Mouse (Mus musculus): Measurements from ENCODE around the gene Eps15. TPM values are rescaled to one million over a fixed set of nuclear protein-coding genes. Genes with fewer than 3 reads are reported as not detected.

Gene Eps15
- total and polyA plus RNA-seq, 2 experiments = 5.5 to 29.6 TPM

DNA sequence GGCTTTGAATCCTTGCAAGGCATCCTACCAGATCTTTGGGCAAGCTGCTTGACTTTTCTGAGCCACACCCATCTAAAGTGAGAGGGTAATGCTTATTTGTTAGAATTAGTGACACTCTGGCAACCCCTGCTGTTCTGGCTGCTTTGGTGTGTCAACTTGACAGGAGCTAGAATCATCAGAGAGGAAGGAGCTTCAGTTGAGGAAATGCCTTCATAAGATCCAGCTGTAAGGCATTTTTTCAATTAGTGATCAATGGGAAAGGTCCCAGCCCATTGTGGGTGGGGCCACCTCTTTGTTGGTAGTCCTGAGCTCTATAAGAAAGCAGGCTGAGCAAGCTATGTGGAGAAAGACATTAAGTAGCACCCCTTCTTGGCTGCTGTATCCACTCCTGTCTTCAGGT is 38.8 kb upstream of the Eps15 start:
- no peak for TF ChIP-seq POLR2A (IDR thresholded peaks at IDR 0.05; ENCODE audit: extremely low read depth, insufficient read depth, low read length)
- TF ChIP-seq CTCF (IDR thresholded peaks at IDR 0.05; ENCODE audit: low read depth, low read length) = no peak
- Histone ChIP-seq H3K4me3 (ENCODE audit: insufficient read depth, low read depth, low read length) (no peak overlapping the region), H3K27me3 (ENCODE audit: control insufficient read depth, insufficient read depth, low read length) (no peaks in the 10 kb centered on the region), H3K27ac (replicated peaks; ENCODE audit: insufficient read depth, low read depth, low read length) (no peak overlapping the region), H3K36me3 (ENCODE audit: control insufficient read depth, insufficient read depth, low read length) (no peaks in the 10 kb centered on the region), H3K4me1 (ENCODE audit: control insufficient read depth, insufficient read depth, low read length) (no peaks in the 10 kb centered on the region), H3K79me2 (ENCODE audit: control insufficient read depth, insufficient read depth, low read length) (no peaks in the 10 kb centered on the region), H3K9ac (ENCODE audit: low read depth, low read length) (no peak overlapping the region)
- no peak for DNase-seq (ENCODE audit: extremely low read depth, low read depth, low spot score)

DNA sequence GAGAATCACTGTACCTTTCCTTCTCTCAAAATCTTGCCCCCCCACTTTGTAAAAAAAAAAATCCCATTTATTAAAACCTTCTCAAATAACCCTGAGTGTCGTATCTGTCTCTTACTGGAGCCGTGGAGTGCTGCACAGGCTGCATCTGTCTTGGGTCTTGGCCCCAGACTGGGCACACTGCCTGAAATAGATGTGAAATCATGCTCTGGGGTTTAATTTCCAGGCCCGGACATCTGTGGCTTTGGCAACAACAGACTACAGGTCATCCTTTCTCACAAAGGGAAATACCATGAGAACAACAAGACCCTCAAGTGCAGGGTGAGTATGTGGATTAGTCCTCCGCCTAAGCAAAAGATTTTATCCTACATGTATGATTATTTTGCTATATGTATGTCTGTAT is 38.1 kb upstream of the Eps15 start:
- no peaks in the 10 kb centered on the region for H3K27me3 ChIP-seq (ENCODE audit: control insufficient read depth, insufficient read depth, low read length)
- TF ChIP-seq POLR2A (IDR thresholded peaks at IDR 0.05; ENCODE audit: extremely low read depth, insufficient read depth, low read length) (no peak), CTCF (IDR thresholded peaks at IDR 0.05; ENCODE audit: low read depth, low read length) (no peak)
- 82% methylated on average over 4 of the region's 4 CpGs for WGBS
- H3K79me2 ChIP-seq (ENCODE audit: control insufficient read depth, insufficient read depth, low read length) = no peaks in the 10 kb centered on the region
- no peak overlapping the region for H3K4me3 ChIP-seq (ENCODE audit: insufficient read depth, low read depth, low read length)
- no peak for DNase-seq (ENCODE audit: extremely low read depth, low read depth, low spot score)
- H3K36me3 ChIP-seq (ENCODE audit: control insufficient read depth, insufficient read depth, low read length) = no peaks in the 10 kb centered on the region
- no peak overlapping the region for H3K9ac ChIP-seq (ENCODE audit: low read depth, low read length)
- no peaks in the 10 kb centered on the region for H3K4me1 ChIP-seq (ENCODE audit: control insufficient read depth, insufficient read depth, low read length)
- no peak overlapping the region for H3K27ac ChIP-seq (replicated peaks; ENCODE audit: insufficient read depth, low read depth, low read length)

DNA sequence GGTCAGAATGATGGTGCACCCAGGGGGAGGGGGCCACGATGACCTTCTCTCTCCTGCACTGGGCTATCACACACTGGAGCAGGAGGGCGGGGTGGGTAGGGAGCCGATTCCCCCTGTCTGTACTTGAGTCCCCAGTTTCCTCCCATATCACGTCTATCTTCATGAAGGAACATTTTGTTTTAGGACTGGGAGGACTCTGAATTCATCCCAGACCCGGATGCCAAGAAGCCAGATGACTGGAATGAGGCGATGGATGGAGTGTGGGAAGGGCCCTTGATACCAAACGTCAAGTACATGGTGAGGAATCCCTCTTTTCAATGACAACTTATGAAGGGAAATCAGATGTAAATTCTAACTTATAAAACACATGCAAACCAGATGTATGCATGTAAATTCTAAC is 35.6 kb upstream of the Eps15 start:
- Histone ChIP-seq H3K36me3 (ENCODE audit: control insufficient read depth, insufficient read depth, low read length) (no peaks in the 10 kb centered on the region), H3K4me3 (ENCODE audit: insufficient read depth, low read depth, low read length) (no peak overlapping the region), H3K4me1 (ENCODE audit: control insufficient read depth, insufficient read depth, low read length) (no peaks in the 10 kb centered on the region), H3K9ac (ENCODE audit: low read depth, low read length) (no peak overlapping the region), H3K27me3 (ENCODE audit: control insufficient read depth, insufficient read depth, low read length) (no peaks in the 10 kb centered on the region), H3K79me2 (ENCODE audit: control insufficient read depth, insufficient read depth, low read length) (no peaks in the 10 kb centered on the region), H3K27ac (replicated peaks; ENCODE audit: insufficient read depth, low read depth, low read length) (no peak overlapping the region)
- 78% methylated on average over 7 of the region's 7 CpGs for WGBS
- no peak for DNase-seq (ENCODE audit: extremely low read depth, low read depth, low spot score)
- no peak for TF ChIP-seq CTCF (IDR thresholded peaks at IDR 0.05; ENCODE audit: low read depth, low read length)
- no peak for TF ChIP-seq POLR2A (IDR thresholded peaks at IDR 0.05; ENCODE audit: extremely low read depth, insufficient read depth, low read length)

DNA sequence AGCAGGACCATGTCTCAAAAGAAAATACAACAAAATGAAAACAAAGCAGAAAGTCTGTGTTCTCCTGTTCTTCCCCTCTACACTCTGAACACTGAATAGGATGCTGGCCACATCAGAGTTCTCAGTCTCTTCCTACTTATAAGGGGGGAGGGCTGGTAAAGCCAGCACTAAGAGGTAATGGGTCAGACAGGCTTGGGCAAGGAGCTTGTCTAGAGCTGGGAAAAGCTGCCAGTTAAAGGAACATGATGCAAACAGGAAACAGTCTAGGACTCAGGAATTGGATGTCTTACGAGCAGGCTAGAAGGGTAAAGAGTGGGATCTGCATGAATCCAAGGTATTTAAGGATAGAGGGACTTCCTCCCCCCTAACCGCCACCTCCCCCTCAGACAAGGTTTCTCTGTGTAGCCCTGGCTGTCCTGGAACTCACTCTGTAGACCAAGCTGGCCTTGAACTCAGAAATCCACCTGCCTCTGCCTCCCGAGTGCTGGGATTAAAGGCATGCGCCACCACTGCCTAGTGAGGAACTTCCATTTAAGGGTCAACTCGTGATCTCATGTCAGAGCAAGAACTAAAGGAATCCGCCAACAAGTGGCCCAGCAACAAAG is 35.0 kb upstream of the Eps15 start:
- H3K36me3 ChIP-seq (ENCODE audit: control insufficient read depth, insufficient read depth, low read length) = no peaks in the 10 kb centered on the region
- no peak overlapping the region for H3K9ac ChIP-seq (ENCODE audit: low read depth, low read length)
- H3K4me1 ChIP-seq (ENCODE audit: control insufficient read depth, insufficient read depth, low read length) = no peaks in the 10 kb centered on the region
- H3K27me3 ChIP-seq (ENCODE audit: control insufficient read depth, insufficient read depth, low read length) = no peaks in the 10 kb centered on the region
- no peak overlapping the region for H3K4me3 ChIP-seq (ENCODE audit: insufficient read depth, low read depth, low read length)
- H3K27ac ChIP-seq (replicated peaks; ENCODE audit: insufficient read depth, low read depth, low read length) = no peak overlapping the region
- H3K79me2 ChIP-seq (ENCODE audit: control insufficient read depth, insufficient read depth, low read length) = no peaks in the 10 kb centered on the region
- 78% methylated on average over 6 of the region's 6 CpGs for whole genome bisulfite sequencing
- TF ChIP-seq POLR2A (IDR thresholded peaks at IDR 0.05; ENCODE audit: extremely low read depth, insufficient read depth, low read length) = no peak
- no peak for TF ChIP-seq CTCF (IDR thresholded peaks at IDR 0.05; ENCODE audit: low read depth, low read length)
- no peak for DNase-seq (ENCODE audit: extremely low read depth, low read depth, low spot score)

DNA sequence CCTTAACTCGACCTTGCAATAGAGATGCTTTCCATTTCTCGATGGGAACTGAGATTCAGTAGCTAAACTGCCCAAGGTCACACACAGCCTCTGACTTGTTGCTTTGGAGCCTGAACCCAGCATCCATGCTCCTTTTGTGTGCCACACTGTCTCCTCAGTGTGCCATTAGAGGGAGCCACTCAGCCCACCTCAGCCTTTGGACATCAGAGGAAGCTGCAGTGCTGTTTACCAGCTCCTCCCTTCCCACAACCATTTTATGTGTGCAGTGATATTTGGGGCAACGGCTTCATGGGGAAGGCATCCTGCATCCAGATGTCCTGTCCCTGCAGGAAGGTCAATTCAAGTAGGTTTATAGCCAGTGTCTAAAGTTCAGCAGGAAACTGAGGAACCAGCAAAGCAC is 28.5 kb upstream of the Eps15 start:
- WGBS = 37% methylated on average over 3 of the region's 3 CpGs
- Histone ChIP-seq H3K4me3 (ENCODE audit: insufficient read depth, low read depth, low read length) (no peak overlapping the region), H3K27ac (replicated peaks; ENCODE audit: insufficient read depth, low read depth, low read length) (no peak overlapping the region), H3K36me3 (ENCODE audit: control insufficient read depth, insufficient read depth, low read length) (no peaks in the 10 kb centered on the region), H3K79me2 (ENCODE audit: control insufficient read depth, insufficient read depth, low read length) (no peaks in the 10 kb centered on the region), H3K27me3 (ENCODE audit: control insufficient read depth, insufficient read depth, low read length) (no peaks in the 10 kb centered on the region), H3K9ac (ENCODE audit: low read depth, low read length) (no peak overlapping the region), H3K4me1 (ENCODE audit: control insufficient read depth, insufficient read depth, low read length) (no peaks in the 10 kb centered on the region)
- TF ChIP-seq CTCF (IDR thresholded peaks at IDR 0.05; ENCODE audit: low read depth, low read length) (peak; percentile 75), POLR2A (IDR thresholded peaks at IDR 0.05; ENCODE audit: extremely low read depth, insufficient read depth, low read length) (no peak)
- no peak for DNase-seq (ENCODE audit: extremely low read depth, low read depth, low spot score)

DNA sequence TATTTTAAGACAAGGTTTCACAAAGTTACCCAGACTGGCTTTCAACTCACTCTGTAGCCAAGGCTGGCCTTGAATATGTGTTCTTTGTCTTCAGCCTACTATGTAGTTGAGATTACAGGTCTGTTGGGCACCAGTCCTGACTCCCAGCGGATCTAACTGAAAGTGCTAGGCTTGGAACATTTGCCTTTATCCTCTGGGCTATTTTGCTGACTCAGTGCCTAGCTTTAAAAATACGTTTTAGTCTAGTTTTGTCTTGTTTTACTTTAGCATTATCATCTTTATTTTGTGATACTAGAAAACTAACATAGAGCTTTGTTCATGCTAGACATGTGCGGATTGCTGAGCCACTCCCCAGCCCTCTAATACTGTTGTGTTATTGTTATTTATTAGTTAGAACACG is 27.9 kb upstream of the Eps15 start:
- no peak overlapping the region for H3K9ac ChIP-seq (ENCODE audit: low read depth, low read length)
- H3K4me1 ChIP-seq (ENCODE audit: control insufficient read depth, insufficient read depth, low read length) = no peaks in the 10 kb centered on the region
- no peak overlapping the region for H3K4me3 ChIP-seq (ENCODE audit: insufficient read depth, low read depth, low read length)
- DNase-seq (ENCODE audit: extremely low read depth, low read depth, low spot score) = no peak
- no peak overlapping the region for H3K27ac ChIP-seq (replicated peaks; ENCODE audit: insufficient read depth, low read depth, low read length)
- no peaks in the 10 kb centered on the region for H3K36me3 ChIP-seq (ENCODE audit: control insufficient read depth, insufficient read depth, low read length)
- TF ChIP-seq POLR2A (IDR thresholded peaks at IDR 0.05; ENCODE audit: extremely low read depth, insufficient read depth, low read length) (no peak), CTCF (IDR thresholded peaks at IDR 0.05; ENCODE audit: low read depth, low read length) (no peak)
- H3K27me3 ChIP-seq (ENCODE audit: control insufficient read depth, insufficient read depth, low read length) = no peaks in the 10 kb centered on the region
- WGBS = 82% methylated on average over 4 of the region's 4 CpGs
- H3K79me2 ChIP-seq (ENCODE audit: control insufficient read depth, insufficient read depth, low read length) = no peaks in the 10 kb centered on the region
